Mouse (Mus musculus) layer of hippocampus, postnatal 36 days (tissue): ENCODE data around the gene Ogfod2. TPM values are rescaled to one million over a fixed set of nuclear protein-coding genes. Genes with fewer than 3 reads are reported as not detected.

Source experiments
- DNase-seq, 2 experiments: peaks; one replicate each; pipeline ENCODE4 v3.0.0; 2022
- total RNA-seq, 2 experiments: library from RNA; stranded (reverse); gene quantifications; 2 replicates each; pipeline ENCODE4 v1.2.3; 2021

The Ogfod2 gene
- total RNA-seq, 2 experiments from 2014 or later: 34.1 to 36.2 TPM

- no peak for DNase-seq
Observed at GRCm38 (mm10) chr5:124155943-124156342, 43.8 kb downstream of the Ogfod2 start.

- DNase-seq: no peak
Observed at GRCm38 (mm10) chr5:124158305-124158704, 46.2 kb downstream of the Ogfod2 start.

GRCm38 (mm10) chr5:124159453-124159852, 47.4 kb downstream of the Ogfod2 start:
- no peak for DNase-seq

- no peak for DNase-seq
Observed at GRCm38 (mm10) chr5:124161831-124162230, 49.7 kb downstream of the Ogfod2 start.

GRCm38 (mm10) chr5:124162577-124162976, 50.5 kb downstream of the Ogfod2 start:
- no peak for DNase-seq

GRCm38 (mm10) chr5:124163445-124163844, 51.3 kb downstream of the Ogfod2 start:
- DNase-seq: no peak

Other genes starting within 250 kb of the Ogfod2 start
- gene Hcar2, start 246.8 kb upstream of the Ogfod2 start, total RNA-seq: under 1 TPM in 1 of 2 experiments, not detected in 1; 0.33 TPM
- under 1 TPM; 0.82 to 0.88 TPM for gene Hcar1, start 232.3 kb upstream of the Ogfod2 start, total RNA-seq
- 10 to 100 TPM; 60.2 to 67.8 TPM for gene Denr, start 205.1 kb upstream of the Ogfod2 start, total RNA-seq
- 1 to 10 TPM in 1 of 2 experiments, under 1 TPM in 1; 0.91 to 1.7 TPM for gene Gm43518, start 184.9 kb upstream of the Ogfod2 start, total RNA-seq
- gene Ccdc62, start 181.6 kb upstream of the Ogfod2 start, total RNA-seq: 1 to 10 TPM; 2.5 TPM
- gene Hip1r, start 138.7 kb upstream of the Ogfod2 start, total RNA-seq: 10 to 100 TPM; 39.4 to 41.2 TPM
- gene Vps37b, start 80.0 kb upstream of the Ogfod2 start, total RNA-seq: 10 to 100 TPM; 32.6 to 40.8 TPM
- 10 to 100 TPM; 27.2 to 30.7 TPM for gene Abcb9, start 16.5 kb upstream of the Ogfod2 start, total RNA-seq
- gene Arl6ip4, start 3.8 kb downstream of the Ogfod2 start, total RNA-seq: 10 to 100 TPM; 52.6 to 57.5 TPM
- gene Pitpnm2, start 137.5 kb downstream of the Ogfod2 start, total RNA-seq: 100 to 1,000 TPM; 281 to 377 TPM
- gene Mphosph9, start 215.7 kb downstream of the Ogfod2 start, total RNA-seq: 10 to 100 TPM; 16.8 to 20.5 TPM
- gene 2810006K23Rik, start 215.8 kb downstream of the Ogfod2 start, total RNA-seq: 10 to 100 TPM; 15.5 to 16.6 TPM